Mouse (Mus musculus): ENCODE data around the gene Caprin1.

The Caprin1 gene

DNA sequence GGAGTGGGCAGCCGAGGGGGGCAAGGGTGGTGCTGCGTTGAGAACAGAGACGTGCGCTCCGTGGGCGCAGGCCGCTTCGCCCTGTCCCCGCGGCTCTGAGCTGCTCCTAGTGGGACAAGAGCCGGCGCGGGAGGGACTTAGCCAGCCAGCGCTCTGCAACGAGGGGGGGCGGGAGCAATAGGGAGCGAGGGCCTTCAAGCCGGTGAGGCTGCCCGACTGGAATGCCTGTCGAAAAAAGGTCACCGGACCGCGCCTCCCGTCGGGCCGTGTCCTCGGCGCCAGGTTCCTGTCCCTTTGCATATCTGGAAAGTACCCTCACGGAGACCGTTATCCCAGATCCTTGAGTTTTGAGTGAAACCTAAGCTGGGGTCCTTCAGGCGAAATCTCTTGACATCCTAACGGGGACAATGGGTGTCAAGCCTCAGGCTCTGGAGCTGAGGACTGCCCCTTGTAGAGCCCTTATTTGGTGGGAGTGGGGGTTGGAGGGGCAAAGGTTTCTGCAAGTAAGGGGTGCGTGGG, at the start of gene Caprin1:
Caprin1 (minus strand) TSS at position 159 of the 519 bp plus-strand sequence.
- DNase-seq (ENCODE audit: low read depth, low spot score): peak; percentile 88

DNA sequence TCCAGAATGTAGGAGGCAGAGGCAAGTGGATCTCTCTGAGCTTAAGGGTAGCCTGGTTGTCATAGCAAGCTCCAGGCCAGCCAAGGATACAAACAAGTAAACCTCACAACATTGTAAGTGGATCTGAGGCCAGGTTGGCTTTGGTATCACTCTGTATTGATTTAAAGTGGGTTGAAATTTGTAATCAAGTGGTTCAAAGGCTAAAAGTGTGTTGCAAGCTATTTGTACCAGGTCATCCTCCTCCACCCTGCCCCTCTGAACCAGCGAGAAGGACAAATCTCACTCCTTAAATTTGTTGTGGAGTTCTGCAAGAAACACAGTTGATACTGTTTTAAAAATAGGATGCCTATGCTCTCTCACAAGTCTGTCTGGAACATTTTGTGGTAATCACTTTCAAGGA, 49.4 kb upstream of the Caprin1 start:
- no peak for DNase-seq (ENCODE audit: low read depth, low spot score)

DNA sequence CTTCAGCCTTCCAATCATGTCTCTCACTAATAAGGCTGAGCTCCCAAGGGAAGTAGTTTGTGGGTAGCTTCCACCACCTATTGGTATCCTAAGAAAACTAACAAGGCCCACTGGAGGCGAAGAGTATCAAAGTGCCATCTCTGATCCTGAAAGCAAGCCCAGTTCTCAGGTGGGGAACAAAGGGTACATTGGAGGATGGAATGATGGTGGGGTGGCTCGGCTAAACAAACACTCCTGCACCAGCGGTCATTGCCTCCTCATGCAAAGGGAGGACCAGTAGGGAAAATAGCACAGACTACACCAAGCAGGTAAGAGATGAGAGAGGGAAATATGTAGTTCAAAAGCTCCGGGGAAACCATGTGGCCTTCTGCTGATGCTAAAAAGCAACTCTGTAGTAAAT, 48.8 kb upstream of the Caprin1 start:
- no peak for DNase-seq (ENCODE audit: low read depth, low spot score)

DNA sequence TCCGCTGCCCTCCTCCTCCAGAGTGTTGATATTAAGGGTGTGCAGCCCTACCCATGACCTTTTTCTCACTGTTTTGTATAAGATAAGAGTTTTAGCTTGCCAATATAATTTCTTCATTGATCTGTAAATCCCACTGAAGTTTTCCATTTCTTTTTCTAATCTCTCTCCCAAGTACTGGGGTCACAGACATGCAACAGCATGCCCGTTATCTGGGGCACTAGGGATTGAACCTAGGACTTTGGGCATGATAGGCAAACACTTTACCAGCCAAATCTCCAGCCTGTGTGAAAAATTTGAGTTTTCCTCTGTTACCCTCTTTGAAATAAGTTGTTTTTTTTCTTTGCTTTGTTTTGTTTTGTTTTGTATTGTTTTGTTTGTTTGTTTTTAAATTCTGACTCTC, 46.6 kb upstream of the Caprin1 start:
- DNase-seq (ENCODE audit: low read depth, low spot score): no peak

DNA sequence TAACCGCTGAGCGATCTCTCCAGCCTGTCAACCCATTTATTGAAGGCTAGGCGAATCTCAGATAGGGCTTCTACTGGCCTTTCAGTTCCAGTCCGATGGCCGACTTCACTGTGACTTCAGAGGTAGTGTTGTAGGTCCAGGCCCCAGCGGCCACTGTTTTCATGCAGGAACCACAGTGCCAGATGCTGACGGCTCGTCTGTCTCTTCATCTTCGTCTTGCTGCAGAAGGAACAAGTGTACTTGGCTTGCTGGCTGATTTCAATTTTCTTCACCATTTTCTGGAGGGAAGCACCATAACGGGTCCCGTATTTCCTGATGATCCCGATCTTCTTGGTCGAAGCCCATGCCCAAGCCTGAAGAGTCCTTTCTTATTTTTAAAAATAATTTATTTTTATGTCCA, 45.9 kb upstream of the Caprin1 start:
- DNase-seq (ENCODE audit: low read depth, low spot score): no peak

DNA sequence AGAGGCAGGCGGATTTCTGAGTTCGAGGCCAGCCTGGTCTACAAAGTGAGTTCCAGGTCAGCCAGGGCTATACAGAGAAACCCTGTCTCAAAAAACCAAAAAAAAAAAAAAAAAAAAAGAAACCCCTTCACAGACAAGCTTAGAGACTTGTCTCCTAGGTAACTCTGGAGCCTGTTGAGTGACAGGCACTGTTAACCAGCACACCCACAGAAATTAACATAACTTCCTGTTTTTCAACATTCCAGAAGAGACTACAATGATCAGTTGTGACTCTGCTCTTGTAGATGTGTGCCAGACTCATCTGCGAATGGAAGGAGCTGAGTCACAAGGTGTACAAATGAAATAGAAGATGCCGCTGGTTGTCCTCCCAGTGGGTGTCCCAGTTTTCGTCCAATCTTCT, 44.9 kb upstream of the Caprin1 start:
- DNase-seq (ENCODE audit: low read depth, low spot score): no peak

DNA sequence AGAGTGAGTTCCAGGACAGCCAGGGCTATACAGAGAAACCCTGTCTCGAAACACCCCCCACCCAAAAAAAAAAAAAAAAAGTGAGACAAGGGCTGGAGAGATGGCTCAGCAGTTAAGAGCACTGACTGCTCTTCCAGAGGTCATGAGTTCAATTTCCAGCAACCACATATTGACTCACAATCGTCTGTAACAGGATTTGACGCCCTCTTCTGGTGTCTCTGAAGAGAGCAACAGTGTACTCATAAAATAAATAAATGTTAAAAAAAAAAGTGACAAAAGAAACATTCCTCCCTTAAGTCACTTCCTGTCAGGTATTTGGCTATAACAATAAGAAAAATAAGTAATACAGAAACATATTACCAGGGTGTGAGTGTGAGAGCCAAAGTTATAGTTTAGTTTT, 41.0 kb upstream of the Caprin1 start:
- DNase-seq (ENCODE audit: low read depth, low spot score): no peak

DNA sequence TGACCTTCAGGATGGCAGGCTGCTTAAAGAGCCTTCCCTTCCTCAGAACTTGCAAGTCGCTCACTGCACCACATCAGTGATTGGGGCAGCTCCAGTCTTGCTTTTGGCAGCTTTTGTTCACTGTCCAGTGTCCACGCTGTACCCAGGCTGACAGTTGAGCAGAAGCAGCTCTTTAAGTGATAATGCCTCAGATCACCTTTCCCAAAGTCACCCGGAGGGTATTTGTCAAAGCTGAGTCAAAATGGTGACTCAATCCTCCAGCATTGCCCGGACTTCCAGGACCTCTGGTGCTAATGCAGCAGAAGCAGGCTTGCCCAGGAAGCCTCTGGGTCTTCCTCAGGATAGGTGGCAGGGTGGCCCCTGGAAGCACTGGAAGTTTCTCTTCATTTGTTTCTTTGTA, 39.7 kb upstream of the Caprin1 start:
- no peak for DNase-seq (ENCODE audit: low read depth, low spot score)

DNA sequence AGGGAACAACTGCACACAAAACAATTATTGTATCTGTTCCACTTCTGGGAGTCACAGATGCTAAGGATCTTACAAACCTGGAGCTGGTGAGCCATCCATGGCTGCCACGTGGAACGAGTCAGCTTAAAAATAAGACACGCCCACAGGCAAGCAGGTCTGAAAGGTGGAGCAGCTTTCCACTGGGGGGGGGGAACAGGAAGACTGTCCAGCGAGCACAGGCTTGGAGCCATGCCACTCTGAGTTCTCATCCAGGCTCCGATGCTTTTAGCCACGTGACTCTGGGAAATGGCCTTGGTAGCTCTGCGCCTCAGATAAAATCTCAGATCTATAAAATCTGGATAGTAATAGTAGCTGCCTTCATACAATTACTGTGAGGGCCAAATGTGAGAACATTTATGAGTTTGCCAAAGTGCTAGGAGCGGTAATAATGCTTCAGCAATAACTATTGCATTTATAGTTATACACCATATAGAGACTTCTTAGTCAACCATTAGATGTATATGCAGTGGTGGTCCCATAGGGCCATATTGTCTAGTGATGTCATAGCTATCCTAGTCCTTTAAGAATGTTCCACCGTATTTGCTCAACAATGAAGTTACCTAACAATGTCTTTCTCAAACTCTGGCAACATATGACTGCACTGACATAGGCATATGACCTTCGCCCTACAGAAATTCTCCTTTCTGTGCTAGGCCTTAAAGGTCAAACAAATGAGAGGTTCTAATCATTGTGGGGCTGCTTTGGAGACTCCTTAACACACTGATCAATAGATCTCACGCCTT, 38.4 kb upstream of the Caprin1 start:
- no peak for DNase-seq (ENCODE audit: low read depth, low spot score)

DNA sequence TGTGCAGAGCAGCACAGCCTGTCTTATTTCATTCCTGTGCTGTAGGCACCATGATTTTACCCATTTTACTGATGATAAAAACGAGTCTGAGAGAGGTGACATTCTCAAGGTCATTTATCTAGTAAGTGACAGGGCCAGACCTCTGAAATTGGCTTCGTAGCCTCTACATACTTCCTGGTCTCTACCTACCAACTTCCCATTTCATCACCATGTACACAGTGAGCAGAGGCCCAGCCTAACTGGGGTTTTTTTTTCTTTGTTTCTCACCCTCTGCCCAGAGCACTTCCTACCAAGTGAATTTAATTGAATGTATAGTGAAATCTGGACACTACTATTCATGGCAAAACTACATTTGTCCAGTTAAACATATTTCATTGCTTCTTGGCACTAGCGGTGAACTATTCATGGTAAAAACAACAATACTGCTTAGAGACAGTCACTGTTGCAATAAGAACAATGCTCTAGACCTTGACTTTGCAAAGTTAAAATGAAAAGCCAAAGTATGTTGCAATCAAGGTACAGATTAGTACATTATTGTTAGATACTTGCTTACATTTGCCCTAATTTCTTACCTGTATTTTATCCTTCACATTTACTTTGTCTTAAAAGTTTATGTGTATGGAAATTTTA, 36.5 kb upstream of the Caprin1 start:
- no peak for DNase-seq (ENCODE audit: low read depth, low spot score)

DNA sequence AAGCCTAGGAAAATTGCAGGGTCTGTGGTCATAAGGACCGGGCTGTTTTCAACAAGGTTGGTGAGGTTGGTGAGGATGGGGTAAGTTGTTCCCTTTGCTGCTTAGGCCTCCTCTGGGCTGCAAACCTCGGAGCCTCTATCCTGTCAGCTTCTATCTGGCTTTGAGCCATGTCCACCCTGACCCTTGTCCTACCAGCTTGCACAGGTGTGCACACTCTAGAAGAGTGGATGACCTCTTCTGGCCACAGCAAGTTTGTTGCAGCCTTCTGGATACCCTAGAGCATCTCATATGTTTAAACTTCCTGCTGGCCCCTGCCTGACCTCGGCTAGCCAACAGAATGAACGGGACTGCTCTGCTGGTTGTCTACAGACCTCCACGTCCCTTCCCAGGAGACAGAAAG, 35.5 kb upstream of the Caprin1 start:
- DNase-seq (ENCODE audit: low read depth, low spot score): no peak

DNA sequence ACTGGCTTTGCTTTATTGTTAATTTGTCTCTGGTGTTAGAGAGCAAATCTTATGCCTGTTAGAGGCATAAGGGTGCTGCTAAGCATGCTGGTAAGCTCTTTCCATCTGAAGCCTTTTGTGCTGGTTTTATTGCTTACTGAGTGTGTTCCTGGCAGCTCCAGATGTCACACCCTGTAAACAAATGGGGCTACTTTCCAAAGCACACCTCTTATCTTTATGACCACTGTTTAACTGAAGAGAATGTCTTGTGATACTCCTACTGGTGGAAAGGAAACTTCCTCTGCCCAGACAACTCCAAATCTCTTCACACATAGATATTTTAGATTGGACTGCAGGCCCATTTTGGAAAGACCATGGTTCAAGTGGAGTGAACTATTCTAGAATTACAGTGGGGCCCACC, 31.5 kb upstream of the Caprin1 start:
- DNase-seq (ENCODE audit: low read depth, low spot score): no peak

DNA sequence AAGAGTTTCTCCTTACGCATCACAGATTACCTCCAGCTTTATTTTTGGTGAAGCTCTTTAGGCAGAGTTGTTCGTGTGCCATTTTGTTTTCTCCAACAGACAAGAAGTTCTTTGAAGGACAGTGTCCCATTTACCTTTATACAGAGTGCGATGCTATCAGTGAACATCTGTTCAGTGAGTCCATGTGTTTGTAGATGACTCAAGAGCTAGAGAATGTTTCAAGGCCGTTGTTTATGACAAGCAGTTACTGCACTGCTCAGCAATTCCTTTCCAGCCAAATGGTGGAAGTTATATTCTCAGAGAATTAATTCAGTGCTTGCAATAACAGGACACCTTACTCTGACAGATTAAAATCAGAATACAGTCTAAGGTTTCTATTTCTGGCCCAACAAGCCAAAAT, 27.5 kb upstream of the Caprin1 start:
- no peak for DNase-seq (ENCODE audit: low read depth, low spot score)

DNA sequence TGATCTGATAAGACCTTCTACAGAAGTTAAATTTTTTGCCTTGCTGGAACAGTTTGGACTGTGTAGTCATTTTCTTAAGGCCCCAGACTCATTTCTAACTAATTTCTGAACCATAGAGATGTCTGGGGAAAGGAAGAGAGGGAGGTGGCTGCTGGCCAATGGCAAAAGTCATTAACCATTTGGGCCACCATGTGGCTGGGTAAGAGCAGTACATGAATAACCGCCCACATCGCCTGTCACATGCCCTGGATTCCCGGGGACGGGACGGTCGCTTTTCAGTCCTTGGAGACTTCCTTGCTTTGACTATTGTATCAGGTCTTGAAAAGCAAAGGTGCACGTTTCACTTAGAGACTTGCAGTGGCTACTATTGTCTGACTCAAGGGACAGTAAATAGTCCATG, 25.1 kb upstream of the Caprin1 start:
- no peak for DNase-seq (ENCODE audit: low read depth, low spot score)

DNA sequence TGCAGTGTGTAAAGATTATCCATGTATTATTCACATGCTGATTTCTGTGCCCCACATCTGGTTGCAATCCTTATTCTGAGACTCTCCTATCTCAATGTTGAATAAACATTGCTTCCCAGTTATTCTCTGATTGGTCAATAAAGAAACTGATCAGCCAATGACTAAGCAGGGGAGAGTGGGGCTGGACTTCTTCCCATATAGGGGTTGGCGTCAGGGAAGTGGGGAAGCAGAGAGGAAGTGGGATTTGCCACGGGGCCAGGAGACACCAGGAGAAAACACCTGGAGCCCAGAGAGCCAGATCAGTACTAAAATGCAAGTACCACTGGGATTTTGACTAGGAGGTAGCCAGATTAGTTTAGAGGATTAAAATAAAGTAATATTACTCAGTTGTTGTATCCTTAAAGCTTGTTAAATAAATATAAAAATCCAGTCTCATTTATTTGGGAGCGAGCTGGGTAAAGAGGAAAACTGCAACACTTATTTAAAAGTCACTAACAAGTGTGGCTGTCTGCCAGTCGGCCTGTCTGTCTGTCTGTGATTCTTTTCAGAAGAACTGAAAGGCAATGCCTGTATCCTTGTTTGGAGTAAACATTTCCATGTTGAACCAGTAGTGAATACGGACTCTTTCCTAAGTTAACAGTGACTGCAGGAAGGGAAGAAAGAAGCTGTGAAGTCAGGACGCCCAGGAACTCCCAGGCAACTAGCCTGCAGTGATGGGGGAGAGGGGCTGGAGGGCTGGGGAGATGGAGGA, 19.9 kb upstream of the Caprin1 start:
- no peak for DNase-seq (ENCODE audit: low read depth, low spot score)

DNA sequence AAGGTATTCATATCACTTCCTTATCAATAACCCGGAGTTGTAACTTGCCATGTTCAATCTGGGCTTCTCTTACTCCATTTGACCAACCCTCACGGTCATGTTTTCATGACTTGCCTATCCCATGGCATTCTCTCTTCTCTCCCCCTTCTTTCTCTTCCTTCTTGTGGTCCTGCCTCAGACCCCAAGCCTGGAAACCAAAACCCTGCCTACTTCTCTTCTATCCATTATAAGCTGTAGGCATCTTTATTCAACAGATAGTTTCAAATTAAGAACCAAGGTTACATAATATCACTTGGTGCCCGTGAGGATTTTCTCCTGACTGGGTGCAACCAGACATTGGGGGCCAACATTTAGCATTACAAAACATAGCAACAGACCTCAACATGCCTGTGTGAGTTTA, 18.5 kb upstream of the Caprin1 start:
- no peak for DNase-seq (ENCODE audit: low read depth, low spot score)

DNA sequence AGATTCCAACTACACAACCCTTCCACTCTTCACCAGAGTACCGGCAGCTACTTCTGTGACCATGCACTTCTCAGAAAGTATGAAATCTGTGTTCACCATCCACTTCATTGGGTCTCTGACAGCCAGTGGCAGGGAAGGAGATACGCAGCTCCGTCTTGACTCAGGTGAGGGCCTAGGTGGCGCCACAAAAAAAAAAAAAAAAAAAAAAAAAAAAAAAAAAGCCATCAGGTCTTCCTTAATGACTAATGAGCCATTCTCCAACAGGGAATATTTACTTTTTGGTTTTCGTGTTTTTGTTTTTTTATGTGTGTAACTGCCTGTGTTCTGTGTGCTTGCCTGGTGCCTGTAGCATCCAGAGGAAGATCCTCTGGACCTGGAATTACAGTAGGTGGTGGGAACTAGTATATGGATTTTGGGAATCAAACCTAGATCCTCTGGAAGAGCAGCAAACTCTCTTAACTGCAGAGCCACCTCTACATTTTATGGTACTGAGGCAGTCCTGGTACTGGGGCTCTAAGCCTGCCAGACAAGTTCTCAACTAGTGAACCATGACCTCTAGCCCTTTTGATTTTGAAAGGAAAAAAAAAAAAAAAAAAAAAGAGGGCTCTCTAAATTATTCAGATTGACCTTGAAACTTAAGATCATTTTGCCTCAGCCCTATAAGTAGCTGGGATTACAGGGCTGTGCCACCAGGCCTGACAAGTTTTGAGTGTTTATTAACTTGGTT, 14.2 kb upstream of the Caprin1 start:
- no peak for DNase-seq (ENCODE audit: low read depth, low spot score)

DNA sequence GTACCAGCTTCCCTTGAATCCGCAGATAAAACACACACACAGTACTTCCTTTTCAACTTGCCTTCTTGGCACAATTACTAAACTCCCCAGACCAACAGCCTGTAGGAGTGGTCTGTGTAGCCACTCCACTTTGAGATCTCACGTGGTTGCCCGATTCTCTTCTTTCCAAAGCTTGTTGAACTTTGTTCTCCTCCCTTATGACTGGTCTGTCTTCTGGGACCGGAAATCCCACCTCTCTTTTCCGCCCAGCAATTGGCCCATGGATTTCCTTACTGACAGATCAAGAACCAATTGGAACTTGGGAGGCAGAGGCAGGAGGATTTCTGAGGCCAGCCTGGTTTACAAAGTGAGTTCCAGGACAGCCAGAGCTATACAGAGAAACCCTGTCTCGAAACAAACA, 13.0 kb upstream of the Caprin1 start:
- DNase-seq (ENCODE audit: low read depth, low spot score): no peak

DNA sequence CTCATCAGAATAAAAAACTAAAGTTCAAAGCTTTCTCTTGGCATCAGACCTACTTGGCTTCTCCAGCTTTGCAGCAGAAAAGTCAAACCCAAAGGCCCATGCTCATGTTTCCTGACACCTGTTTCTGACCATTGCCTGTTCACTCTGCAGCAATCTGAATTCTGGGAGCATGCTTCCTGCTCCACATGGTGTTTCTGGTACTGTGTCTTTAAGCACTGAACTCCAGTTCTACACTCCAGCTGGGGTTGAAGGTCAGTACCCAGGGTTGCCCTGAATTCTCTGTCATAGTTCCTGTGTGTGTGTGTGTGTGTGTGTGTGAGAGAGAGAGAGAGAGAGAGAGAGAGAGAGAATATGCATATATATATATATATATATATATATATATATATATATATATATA, 11.0 kb upstream of the Caprin1 start:
- no peak for DNase-seq (ENCODE audit: low read depth, low spot score)

DNA sequence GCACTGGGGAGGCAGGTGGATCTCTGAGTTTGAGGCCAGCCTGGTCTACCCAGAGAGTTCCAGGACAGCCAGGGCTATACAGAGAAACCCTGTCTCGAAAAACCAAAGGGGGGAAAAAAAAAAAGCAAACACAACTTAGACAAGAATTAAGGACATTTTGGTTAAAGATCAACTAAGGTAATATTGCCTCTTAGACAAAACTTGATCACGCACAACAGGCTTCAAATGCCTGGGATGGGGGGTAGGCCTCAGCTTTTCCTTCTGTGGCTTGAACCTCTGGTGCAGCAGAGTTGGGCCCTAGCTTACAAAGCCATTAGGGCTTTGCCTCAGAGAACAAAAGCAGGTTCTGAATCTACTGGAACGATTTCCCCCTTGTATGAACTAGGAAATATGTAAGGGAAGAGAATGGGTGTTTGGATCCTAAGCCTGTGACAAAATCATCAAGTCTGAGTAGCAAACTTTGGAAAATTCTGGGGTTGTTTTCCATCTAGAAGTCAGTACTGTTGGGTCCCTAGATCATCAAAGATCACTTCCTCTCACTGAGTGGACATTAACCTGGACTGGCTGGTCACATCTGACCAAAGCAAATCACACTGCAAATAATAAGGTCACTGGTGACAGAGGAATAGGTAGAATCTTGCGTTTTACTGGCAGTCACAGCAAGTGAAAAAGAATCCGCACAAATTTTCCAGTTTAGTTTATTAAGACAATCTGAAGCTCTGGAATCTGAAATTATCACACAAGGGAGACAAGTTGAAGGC, 6.5 kb upstream of the Caprin1 start:
- DNase-seq (ENCODE audit: low read depth, low spot score): no peak

DNA sequence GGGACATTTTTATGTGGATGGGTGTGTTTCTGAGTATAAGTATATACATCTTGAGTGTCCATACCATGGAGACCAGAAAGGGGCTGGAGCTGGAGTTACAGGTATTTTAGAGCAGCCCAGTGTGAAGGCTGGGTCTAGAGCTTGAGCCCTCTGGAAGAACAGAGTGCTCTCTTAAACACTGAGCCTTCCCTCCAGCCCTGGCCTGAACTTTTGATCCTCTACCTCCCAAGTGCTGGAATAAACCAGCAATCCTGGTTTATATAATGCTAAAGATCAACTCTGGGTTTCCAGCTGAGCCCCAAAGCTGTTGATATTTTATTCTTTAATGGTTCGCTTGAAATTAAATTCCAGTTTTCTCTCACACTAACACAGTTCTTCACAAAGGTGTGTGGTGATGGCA, 5.0 kb upstream of the Caprin1 start:
- DNase-seq (ENCODE audit: low read depth, low spot score): no peak
